Comparison of ENCODE assay signal across 13 mouse cellular contexts in genomic region chr16:48973548-48973947, GRCm38 (mm10). TPM values are rescaled to one million over a fixed set of nuclear protein-coding genes. Genes with fewer than 3 reads are reported as not detected.
DNase-seq lines count a peak whose midpoint lies in the region; ATAC-seq and TF ChIP-seq lines count a peak whose summit lies in the region.
"Had no signal": no experiment of that assay in that cellular context is flagged by ENCODE, and none has a peak within 500 bp of the region (broad histone marks: within the 10 kb centered on the region; RNA-seq: fewer than 3 reads in every experiment).

No protein-coding gene starts in this region.

- TF ChIP-seq CTCF in hindbrain, postnatal 0 days (IDR thresholded peaks at IDR 0.05; ENCODE audit: low read depth): peak; percentile 36

- WGBS in hindbrain, postnatal 0 days: 96% methylated on average over 1 of the region's 1 CpGs
- WGBS in hindbrain, embryonic 16.5 days: 98% methylated on average over 1 of the region's 1 CpGs

- no peaks in the 10 kb centered on the region for H3K9me3 ChIP-seq in hindbrain, postnatal 0 days (ENCODE audit: low read length)
- H3K9me3 ChIP-seq in hindbrain, embryonic 16.5 days (ENCODE audit: control insufficient read depth, low read length): no peaks in the 10 kb centered on the region
- H3K9me3 ChIP-seq: forebrain, embryonic 10.5 days; neural tube, embryonic 15.5 days had no signal

- no peaks in the 10 kb centered on the region for H3K4me1 ChIP-seq in hindbrain, postnatal 0 days (ENCODE audit: insufficient read depth, low read length)
- no peaks in the 10 kb centered on the region for H3K4me1 ChIP-seq in hindbrain, embryonic 16.5 days (ENCODE audit: control insufficient read depth, insufficient read depth, low read depth, low read length)
- H3K4me1 ChIP-seq: forebrain, embryonic 10.5 days; neural tube, embryonic 15.5 days had no signal

- no peak overlapping the region for H3K4me2 ChIP-seq in hindbrain, postnatal 0 days (ENCODE audit: low read depth, low read length)
- no peak overlapping the region for H3K4me2 ChIP-seq in hindbrain, embryonic 16.5 days (ENCODE audit: low read length)
- H3K4me2 ChIP-seq: heart, embryonic 11.5 days; neural tube, embryonic 15.5 days had no signal

- peak; percentile 23 for DNase-seq in hindbrain, postnatal 0 days (ENCODE audit: low spot score)
- peak; percentile 76 for DNase-seq in 3T3-L1 (ENCODE audit: low read depth, low spot score)
- peak; percentile 61 for DNase-seq in CD4-positive, CD25-positive, alpha-beta regulatory T cell, adult 2 months (ENCODE audit: low read depth, low spot score)
- DNase-seq in c-Kit-positive CD71-positive TER-119-negative erythroid progenitor cells, embryonic 14.5 days (ENCODE audit: low read depth): peak; percentile 30
- no peak for DNase-seq in adrenal gland, postnatal 25 days
- no peak for DNase-seq in adrenal gland, adult 8-10 months
- no peak for DNase-seq in kidney, adult 8-10 months
- DNase-seq: kidney, adult 18-20 months; left cerebral cortex, postnatal 4 days had no signal

- H3K9ac ChIP-seq in hindbrain, postnatal 0 days (replicated peaks; ENCODE audit: low read length): no peak overlapping the region
- no peak overlapping the region for H3K9ac ChIP-seq in hindbrain, embryonic 16.5 days (ENCODE audit: low read depth, low read length)
- H3K9ac ChIP-seq: neural tube, embryonic 15.5 days had no signal

- H3K36me3 ChIP-seq in hindbrain, postnatal 0 days (ENCODE audit: insufficient read depth, low read length): peaks cover 12% of the 10 kb centered on the region; the same call in 1 of the 2 replicates
- H3K36me3 ChIP-seq in hindbrain, embryonic 16.5 days (ENCODE audit: control insufficient read depth, insufficient read depth, low read length): peaks cover 14% of the 10 kb centered on the region

- no peak overlapping the region for H3K4me3 ChIP-seq in hindbrain, postnatal 0 days (ENCODE audit: low read length)
- H3K4me3 ChIP-seq in hindbrain, embryonic 16.5 days (ENCODE audit: low read length): no peak overlapping the region
- H3K4me3 ChIP-seq: forebrain, embryonic 10.5 days; neural tube, embryonic 15.5 days had no signal

- no peak overlapping the region for H3K27ac ChIP-seq in hindbrain, postnatal 0 days
- H3K27ac ChIP-seq in hindbrain, embryonic 16.5 days (ENCODE audit: low read depth, low read length): no peak overlapping the region
- H3K27ac ChIP-seq: forebrain, embryonic 10.5 days; neural tube, embryonic 15.5 days had no signal

- ATAC-seq in hindbrain, postnatal 0 days: no peak
- no peak for ATAC-seq in hindbrain, embryonic 16.5 days

- no peaks in the 10 kb centered on the region for H3K27me3 ChIP-seq in hindbrain, postnatal 0 days (ENCODE audit: insufficient read depth, low read length)
- no peaks in the 10 kb centered on the region for H3K27me3 ChIP-seq in hindbrain, embryonic 16.5 days (replicated peaks; ENCODE audit: control insufficient read depth, insufficient read depth, low read length)
- H3K27me3 ChIP-seq: neural tube, embryonic 15.5 days had no signal

RNA-seq across cellular contexts. Expression of gene Dzip3, which starts 20.4 kb away (rescaled TPM):
- total RNA-seq in hindbrain, postnatal 0 days (2014; rRNA removed): 96.2 and 97.0 TPM in 2 replicates
- 45.0 and 45.4 TPM in 2 replicates for polyA plus RNA-seq in hindbrain, postnatal 0 days (2015; fragmentation: Nextera tagmentation; extraction: Ambion mirVana)
- polyA plus RNA-seq in hindbrain, embryonic 16.5 days (2015; fragmentation: Nextera tagmentation; extraction: Ambion mirVana): 53.5 and 55.2 TPM in 2 replicates
- 20.4 and 23.6 TPM in 2 replicates for total RNA-seq in adrenal gland, postnatal 25 days (2021)
- total RNA-seq in adrenal gland, adult 8-10 months (2022): 10 to 100 TPM; 19.0 to 27.9 (median 23.1) TPM

RNA-seq across cellular contexts. Expression of gene Cip2a, which starts 20.4 kb away (rescaled TPM):
- 5.1 and 6.0 TPM in 2 replicates for total RNA-seq in hindbrain, postnatal 0 days (2014; rRNA removed)
- 5.3 and 5.6 TPM in 2 replicates for polyA plus RNA-seq in hindbrain, postnatal 0 days (2015; fragmentation: Nextera tagmentation; extraction: Ambion mirVana)
- polyA plus RNA-seq in hindbrain, embryonic 16.5 days (2015; fragmentation: Nextera tagmentation; extraction: Ambion mirVana): 6.0 and 7.6 TPM in 2 replicates
- total RNA-seq in adrenal gland, postnatal 25 days (2021): 4.4 and 4.8 TPM in 2 replicates
- total RNA-seq in adrenal gland, adult 8-10 months (2022): 1 to 10 TPM in 3 of 4 experiments, under 1 TPM in 1; 0.78 to 2.6 (median 1.9) TPM

Comparison
In these comparisons a context has a peak if more than half of its experiments do, and no peak if none do; other contexts are left out.
1. DNase-seq: peak in hindbrain, postnatal 0 days (single experiment), 3T3-L1 (single experiment), CD4-positive, CD25-positive, alpha-beta regulatory T cell, adult 2 months (single experiment) and c-Kit-positive CD71-positive TER-119-negative erythroid progenitor cells, embryonic 14.5 days (single experiment); none in adrenal gland, postnatal 25 days (single experiment), adrenal gland, adult 8-10 months (single experiment) and kidney, adult 8-10 months (0 of 2).